Mouse (Mus musculus): ENCODE measurements at regions not wholly inside any gene's neighbourhood (a gene's known extent, or its start where the extent isn't known, plus 50 kb on each side); places are given as distances from the start of the nearest gene placed in this dataset.

DNA sequence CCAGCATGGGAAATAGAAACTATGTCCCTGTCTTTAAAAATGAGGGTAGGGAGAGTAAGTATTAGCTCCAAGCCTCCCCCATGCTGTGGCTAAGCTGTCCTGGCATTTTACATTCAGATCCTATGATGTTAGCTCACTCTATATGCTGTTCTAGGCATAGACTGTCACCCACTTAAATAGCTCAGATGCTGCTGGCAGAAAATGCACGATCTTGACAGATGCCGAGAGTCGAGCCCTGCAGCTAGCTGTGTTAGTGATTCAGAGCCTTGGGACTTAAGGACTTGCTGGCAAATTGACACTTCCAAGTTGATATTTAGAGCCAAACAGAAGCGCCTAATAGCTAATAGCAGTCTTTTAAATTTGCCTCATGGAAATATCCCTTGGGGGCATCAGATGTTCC is 399.9 kb downstream of the Tmem132b start:
- no peak overlapping the region for H3K27ac ChIP-seq (ENCODE audit: low read depth)
- DNase-seq (ENCODE audit: low spot score) (no peak), ATAC-seq (ENCODE audit: insufficient read depth, low read depth) (no peak)
- TF ChIP-seq CTCF (IDR thresholded peaks at IDR 0.05; ENCODE audit: low read depth), result no peak
- no peak for TF ChIP-seq EP300 (IDR thresholded peaks at IDR 0.05; ENCODE audit: low read depth)
- H3K4me3 ChIP-seq (ENCODE audit: low read depth, low read length), result no peak overlapping the region
- H3K4me2 ChIP-seq (ENCODE audit: low read depth, low read length), result no peak overlapping the region
- H3K9ac ChIP-seq (replicated peaks; ENCODE audit: low read depth, low read length), result no peak overlapping the region
- H3K36me3 ChIP-seq (replicated peaks; ENCODE audit: control insufficient read depth, insufficient read depth, low read length), result no peaks in the 10 kb centered on the region
- no peaks in the 10 kb centered on the region for H3K4me1 ChIP-seq (ENCODE audit: control insufficient read depth, insufficient read depth)
- no peaks in the 10 kb centered on the region for H3K27me3 ChIP-seq (ENCODE audit: control insufficient read depth, insufficient read depth, low read length)
- 72% methylated on average over 4 of the region's 4 CpGs for WGBS
- 0 out of 2 replicates have a peak, but pooled peaks cover 3% of the 10 kb centered on the region for H3K9me3 ChIP-seq (replicated peaks; ENCODE audit: control insufficient read depth, low read length)

DNA sequence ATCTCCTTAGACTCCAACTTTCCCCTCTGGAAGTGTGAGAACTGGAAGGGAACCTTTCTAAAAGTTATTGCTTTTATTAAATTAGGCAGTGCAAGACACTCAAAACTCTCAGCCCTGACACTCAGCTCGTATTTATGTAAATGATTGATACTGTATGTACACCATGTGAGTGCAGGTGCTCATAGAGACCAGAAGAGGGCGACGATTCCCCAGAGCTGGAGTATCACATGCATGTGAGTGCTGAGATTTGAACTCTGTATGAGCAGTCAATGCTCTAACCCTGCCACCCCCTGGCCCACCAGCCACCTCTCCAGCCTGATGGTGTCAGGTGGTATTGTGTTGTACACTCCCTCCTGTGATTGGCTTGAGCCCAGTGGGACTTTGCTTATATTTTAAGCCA is 407.8 kb downstream of the Tmem132b start:
- no peaks in the 10 kb centered on the region for H3K27me3 ChIP-seq (ENCODE audit: control insufficient read depth, insufficient read depth, low read length)
- 78% methylated on average over 3 of the region's 3 CpGs for WGBS
- no peaks in the 10 kb centered on the region for H3K36me3 ChIP-seq (replicated peaks; ENCODE audit: control insufficient read depth, insufficient read depth, low read length)
- TF ChIP-seq CTCF (IDR thresholded peaks at IDR 0.05; ENCODE audit: low read depth) (no peak), EP300 (IDR thresholded peaks at IDR 0.05; ENCODE audit: low read depth) (no peak)
- no peak overlapping the region for H3K27ac ChIP-seq (ENCODE audit: low read depth)
- peaks cover 38% of the 10 kb centered on the region for H3K9me3 ChIP-seq (replicated peaks; ENCODE audit: control insufficient read depth, low read length)
- no peak for DNase-seq (ENCODE audit: low spot score)
- no peak overlapping the region for H3K9ac ChIP-seq (replicated peaks; ENCODE audit: low read depth, low read length)
- H3K4me1 ChIP-seq (ENCODE audit: control insufficient read depth, insufficient read depth), result no peaks in the 10 kb centered on the region
- ATAC-seq (ENCODE audit: insufficient read depth, low read depth), result no peak
- no peak overlapping the region for H3K4me3 ChIP-seq (ENCODE audit: low read depth, low read length)
- no peak overlapping the region for H3K4me2 ChIP-seq (ENCODE audit: low read depth, low read length)

DNA sequence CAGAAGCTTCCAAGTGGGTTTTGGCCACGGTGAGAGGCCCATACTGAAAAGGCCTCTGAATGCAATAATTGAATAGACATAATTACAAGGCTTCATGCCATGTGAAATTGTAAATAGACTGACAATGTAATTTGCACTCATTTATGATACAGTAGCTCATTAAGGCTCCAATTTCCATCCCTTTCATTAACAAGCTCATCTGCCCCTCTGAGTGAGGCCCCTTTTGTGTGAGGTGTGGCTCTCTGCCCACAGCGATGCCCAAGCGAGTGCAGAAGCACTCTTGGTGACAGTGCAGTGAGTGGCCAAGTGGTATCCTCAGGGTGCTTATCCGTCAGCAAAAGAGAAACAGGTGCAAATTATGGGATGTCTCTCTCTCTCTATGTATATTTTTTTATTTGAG is 415.2 kb downstream of the Tmem132b start:
- TF ChIP-seq CTCF (IDR thresholded peaks at IDR 0.05; ENCODE audit: low read depth) (no peak), EP300 (IDR thresholded peaks at IDR 0.05; ENCODE audit: low read depth) (no peak)
- 78% methylated on average over 4 of the region's 4 CpGs for WGBS

DNA sequence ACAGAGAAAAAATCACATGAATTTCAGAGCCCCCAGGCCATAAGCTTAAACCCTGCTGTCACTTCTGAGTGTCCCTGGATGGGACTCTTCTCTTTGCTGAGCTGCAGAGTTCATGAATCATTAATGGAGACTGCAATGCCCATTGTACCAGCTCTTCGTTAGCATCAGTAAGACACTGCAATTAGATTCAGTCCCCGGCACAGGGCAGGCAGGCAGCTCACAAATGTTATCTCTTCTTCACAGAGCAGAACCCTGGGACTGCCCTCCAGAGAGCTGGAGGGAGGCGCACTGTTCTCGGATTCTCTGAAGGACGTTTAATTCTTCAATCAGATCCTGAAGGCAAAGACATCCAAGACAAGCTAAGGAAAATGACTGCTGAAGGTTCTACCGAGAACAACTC is 420.1 kb downstream of the Tmem132b start:
- TF ChIP-seq CTCF (IDR thresholded peaks at IDR 0.05; ENCODE audit: low read depth) (no peak), EP300 (IDR thresholded peaks at IDR 0.05; ENCODE audit: low read depth) (no peak)
- 60% methylated on average over 6 of the region's 6 CpGs for WGBS
- no peak overlapping the region for H3K27ac ChIP-seq (ENCODE audit: low read depth)
- no peak overlapping the region for H3K4me3 ChIP-seq (ENCODE audit: low read depth, low read length)
- no peak overlapping the region for H3K9ac ChIP-seq (replicated peaks; ENCODE audit: low read depth, low read length)
- no peaks in the 10 kb centered on the region for H3K36me3 ChIP-seq (replicated peaks; ENCODE audit: control insufficient read depth, insufficient read depth, low read length)
- no peak overlapping the region for H3K4me2 ChIP-seq (ENCODE audit: low read depth, low read length)
- no peak for DNase-seq (ENCODE audit: low spot score)
- H3K27me3 ChIP-seq (ENCODE audit: control insufficient read depth, insufficient read depth, low read length), result no peaks in the 10 kb centered on the region
- peaks cover 11% of the 10 kb centered on the region for H3K9me3 ChIP-seq (replicated peaks; ENCODE audit: control insufficient read depth, low read length)
- H3K4me1 ChIP-seq (ENCODE audit: control insufficient read depth, insufficient read depth), result no peaks in the 10 kb centered on the region
- no peak for ATAC-seq (ENCODE audit: insufficient read depth, low read depth)

More for the DNA sequence above, 415.2 kb downstream of the Tmem132b start:
- Histone ChIP-seq H3K4me1 (ENCODE audit: control insufficient read depth, insufficient read depth) (no peaks in the 10 kb centered on the region), H3K4me3 (ENCODE audit: low read depth, low read length) (no peak overlapping the region), H3K4me2 (ENCODE audit: low read depth, low read length) (no peak overlapping the region), H3K36me3 (replicated peaks; ENCODE audit: control insufficient read depth, insufficient read depth, low read length) (no peaks in the 10 kb centered on the region), H3K9me3 (replicated peaks; ENCODE audit: control insufficient read depth, low read length) (peaks cover 15% of the 10 kb centered on the region; the same call in 1 of the 2 replicates), H3K27ac (ENCODE audit: low read depth) (no peak overlapping the region), H3K27me3 (ENCODE audit: control insufficient read depth, insufficient read depth, low read length) (no peaks in the 10 kb centered on the region), H3K9ac (replicated peaks; ENCODE audit: low read depth, low read length) (no peak overlapping the region)
- ATAC-seq (ENCODE audit: insufficient read depth, low read depth) (no peak), DNase-seq (ENCODE audit: low spot score) (no peak)

DNA sequence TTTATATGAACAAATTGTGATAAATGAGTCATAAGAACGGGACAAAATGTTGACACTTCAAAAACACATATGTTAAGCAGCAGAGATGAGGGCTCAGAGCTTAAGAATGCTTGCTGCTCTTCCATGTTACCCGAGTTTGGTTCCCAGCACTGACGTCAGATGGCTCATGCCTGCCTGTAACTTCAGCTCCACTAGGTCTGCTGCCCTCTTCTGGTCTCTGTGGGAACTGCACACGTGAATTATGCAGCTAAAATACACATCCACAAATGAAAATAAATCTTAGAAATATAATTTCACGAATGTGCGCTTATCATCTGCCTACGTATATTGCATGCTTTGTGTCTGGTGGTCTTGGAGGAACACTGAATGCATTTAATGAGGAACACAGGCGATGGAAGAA is 432.5 kb downstream of the Tmem132b start:
- no peak for DNase-seq (ENCODE audit: low spot score)
- Histone ChIP-seq H3K36me3 (replicated peaks; ENCODE audit: control insufficient read depth, insufficient read depth, low read length) (no peaks in the 10 kb centered on the region), H3K27ac (ENCODE audit: low read depth) (no peak overlapping the region), H3K4me1 (ENCODE audit: control insufficient read depth, insufficient read depth) (no peaks in the 10 kb centered on the region), H3K4me3 (ENCODE audit: low read depth, low read length) (no peak overlapping the region), H3K9ac (replicated peaks; ENCODE audit: low read depth, low read length) (no peak overlapping the region), H3K9me3 (replicated peaks; ENCODE audit: control insufficient read depth, low read length) (no peaks in the 10 kb centered on the region), H3K27me3 (ENCODE audit: control insufficient read depth, insufficient read depth, low read length) (no peaks in the 10 kb centered on the region), H3K4me2 (ENCODE audit: low read depth, low read length) (no peak overlapping the region)
- ATAC-seq (ENCODE audit: insufficient read depth, low read depth), result no peak
- 59% methylated on average over 8 of the region's 8 CpGs for WGBS
- TF ChIP-seq EP300 (IDR thresholded peaks at IDR 0.05; ENCODE audit: low read depth) (no peak), CTCF (IDR thresholded peaks at IDR 0.05; ENCODE audit: low read depth) (peak; percentile 13; the same call in 1 of the 2 replicates)

DNA sequence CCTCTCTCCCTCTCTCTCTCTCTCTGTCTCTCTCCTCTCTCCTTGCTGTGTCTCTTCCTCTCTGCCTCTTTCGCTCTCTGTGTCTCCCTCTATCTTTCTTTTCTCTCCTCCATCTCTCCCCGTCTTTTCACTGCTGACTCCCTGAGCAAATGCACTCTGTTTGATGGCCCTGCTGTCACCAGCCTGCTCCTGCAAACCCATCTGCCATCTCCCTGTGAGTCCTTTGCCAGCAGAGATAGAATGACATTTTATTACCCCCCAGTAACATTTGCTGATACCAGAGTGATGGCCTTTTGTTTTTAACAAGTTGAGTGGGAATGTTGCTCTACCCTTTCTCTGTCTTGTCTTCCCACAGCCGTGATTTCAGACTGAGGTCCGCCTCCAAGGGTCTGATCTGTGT is 436.6 kb downstream of the Tmem132b start:
- H3K4me2 ChIP-seq (ENCODE audit: low read depth, low read length), result no peak overlapping the region
- H3K27ac ChIP-seq (ENCODE audit: low read depth), result no peak overlapping the region
- DNase-seq (ENCODE audit: low spot score) (no peak), ATAC-seq (ENCODE audit: insufficient read depth, low read depth) (no peak)
- H3K4me1 ChIP-seq (ENCODE audit: control insufficient read depth, insufficient read depth), result no peaks in the 10 kb centered on the region
- H3K36me3 ChIP-seq (replicated peaks; ENCODE audit: control insufficient read depth, insufficient read depth, low read length), result no peaks in the 10 kb centered on the region
- H3K9ac ChIP-seq (replicated peaks; ENCODE audit: low read depth, low read length), result no peak overlapping the region
- H3K4me3 ChIP-seq (ENCODE audit: low read depth, low read length), result no peak overlapping the region
- H3K9me3 ChIP-seq (replicated peaks; ENCODE audit: control insufficient read depth, low read length), result no peaks in the 10 kb centered on the region
- 57% methylated on average over 4 of the region's 4 CpGs for WGBS
- TF ChIP-seq CTCF (IDR thresholded peaks at IDR 0.05; ENCODE audit: low read depth) (no peak), EP300 (IDR thresholded peaks at IDR 0.05; ENCODE audit: low read depth) (no peak)
- H3K27me3 ChIP-seq (ENCODE audit: control insufficient read depth, insufficient read depth, low read length), result no peaks in the 10 kb centered on the region
